Mouse (Mus musculus) lung, adult 2 months (tissue): ENCODE data around the gene Ier3.

Experiments used
- CTCF ChIP-seq: fragments of 200-500 bp; IDR thresholded peaks from 2 replicates; pipeline ENCODE4 v1.5.1; 2011; ENCODE audit warnings: mild to moderate bottlenecking, low read length, control low read depth; ENCODE audit not compliant: insufficient read depth
- POLR2A ChIP-seq: fragments of 200-500 bp; IDR thresholded peaks from 2 replicates; pipeline ENCODE4 v1.6.1; 2011; ENCODE audit warnings: low read depth, mild to moderate bottlenecking, control low read depth, low read length, borderline replicate concordance; ENCODE audit errors: extremely low read depth

GRCm38 (mm10) chr17:35809395-35809794, 12.1 kb upstream of the Ier3 start:
- TF ChIP-seq CTCF (no peak), POLR2A (no peak)
